Mouse (Mus musculus) brown adipose tissue, adult 24 weeks (tissue): ENCODE data around the gene Marcksl1. TPM values are rescaled to one million over a fixed set of nuclear protein-coding genes. Genes with fewer than 3 reads are reported as not detected.

ENCODE experiments used
- H3K27ac ChIP-seq: fragments of 200-500 bp; replicated peaks from 2 replicates; pipeline ENCODE4 v1.5.1; 2012; ENCODE audit warnings: low read depth, mild to moderate bottlenecking, low read length
- H3K4me1 ChIP-seq: fragments of 200-500 bp; 2 replicates; pipeline ENCODE4 v1.6.1; 2012; ENCODE audit warnings: low read length, mixed read lengths; ENCODE audit not compliant: control insufficient read depth, insufficient read depth, insufficient read length
- H3K4me3 ChIP-seq: fragments of 200-500 bp; 2 replicates; pipeline ENCODE4 v1.5.1; 2012; ENCODE audit warnings: low read depth, mild to moderate bottlenecking, low read length, moderate library complexity; ENCODE audit not compliant: insufficient read depth
- polyA plus RNA-seq: library from polyadenylated mRNA; stranded (reverse); fragments of >200 nt; gene quantifications from 2 replicates; pipeline ENCODE4 v1.2.4, GENCODE M21; 2012; ENCODE audit not compliant: missing spikeins, insufficient read depth, insufficient read length

Gene Marcksl1
- polyA plus RNA-seq, 1 experiment = 4.9 TPM

- peaks cover 6% of the 10 kb centered on the region for H3K4me1 ChIP-seq
- H3K27ac ChIP-seq = no peak overlapping the region
- no peak overlapping the region for H3K4me3 ChIP-seq
Observed at GRCm38 (mm10) chr4:129561184-129561583, 47.8 kb downstream of the Marcksl1 start.

GRCm38 (mm10) chr4:129563718-129564117 is 50.3 kb downstream of the Marcksl1 start:
- no peaks in the 10 kb centered on the region for H3K4me1 ChIP-seq
- no peak overlapping the region for H3K27ac ChIP-seq
- no peak overlapping the region for H3K4me3 ChIP-seq

GRCm38 (mm10) chr4:129565139-129565538 is 51.8 kb downstream of the Marcksl1 start:
- H3K27ac ChIP-seq = no peak overlapping the region
- no peak overlapping the region for H3K4me3 ChIP-seq
- H3K4me1 ChIP-seq = no peaks in the 10 kb centered on the region

Other genes starting within 250 kb of the Marcksl1 start
- gene Sync, start 226.0 kb upstream of the Marcksl1 start, polyA plus RNA-seq = 0.75 and 1.3 TPM in 2 replicates
- gene Rbbp4, start 178.2 kb upstream of the Marcksl1 start, polyA plus RNA-seq = 77.7 and 87.6 TPM in 2 replicates
- gene Zbtb8os, start 177.9 kb upstream of the Marcksl1 start, polyA plus RNA-seq = 92.1 and 127 TPM in 2 replicates
- gene Zbtb8a, start 135.5 kb upstream of the Marcksl1 start, polyA plus RNA-seq = 1.5 and 3.4 TPM in 2 replicates
- gene Zbtb8b, start 72.7 kb upstream of the Marcksl1 start, polyA plus RNA-seq = not detected in 2 replicates
- gene Bsdc1, start 52.0 kb upstream of the Marcksl1 start, polyA plus RNA-seq = 24.8 and 35.7 TPM in 2 replicates
- gene Tssk3, start 22.6 kb upstream of the Marcksl1 start, polyA plus RNA-seq = not detected in 2 replicates
- not detected in 2 replicates for gene Fam229a, start 22.4 kb upstream of the Marcksl1 start, polyA plus RNA-seq
- gene Hdac1, start 29.1 kb downstream of the Marcksl1 start, polyA plus RNA-seq = 46.2 and 49.1 TPM in 2 replicates
- not detected in 2 replicates for gene Lck, start 60.1 kb downstream of the Marcksl1 start, polyA plus RNA-seq
- gene Fam167b, start 65.0 kb downstream of the Marcksl1 start, polyA plus RNA-seq = not detected in 2 replicates
- gene Eif3i, start 87.1 kb downstream of the Marcksl1 start, polyA plus RNA-seq = 156 and 174 TPM in 2 replicates
- 84.4 and 96.6 TPM in 2 replicates for gene Tmem234, start 87.1 kb downstream of the Marcksl1 start, polyA plus RNA-seq
- 1.3 TPM in 1 of 2 replicates, not detected in the other for gene Dcdc2b, start 100.7 kb downstream of the Marcksl1 start, polyA plus RNA-seq
- 14.3 and 14.6 TPM in 2 replicates for gene Iqcc, start 105.5 kb downstream of the Marcksl1 start, polyA plus RNA-seq
- gene Ccdc28b, start 110.4 kb downstream of the Marcksl1 start, polyA plus RNA-seq = 59.5 and 76.0 TPM in 2 replicates
- gene Txlna, start 127.5 kb downstream of the Marcksl1 start, polyA plus RNA-seq = 13.5 and 15.8 TPM in 2 replicates
- gene Kpna6, start 159.2 kb downstream of the Marcksl1 start, polyA plus RNA-seq = 45.7 and 75.5 TPM in 2 replicates
- 5.4 and 7.3 TPM in 2 replicates for gene Tmem39b, start 183.3 kb downstream of the Marcksl1 start, polyA plus RNA-seq
- 16.9 and 23.4 TPM in 2 replicates for gene Khdrbs1, start 228.7 kb downstream of the Marcksl1 start, polyA plus RNA-seq